Mouse (Mus musculus): Measurements from ENCODE around the gene Med15.

- no peak for TF ChIP-seq POLR2A (IDR thresholded peaks at IDR 0.05; ENCODE audit: control insufficient read depth, low read depth, low read length)
- no peak for TF ChIP-seq CTCF (IDR thresholded peaks at IDR 0.05; ENCODE audit: control insufficient read depth, insufficient read depth, insufficient replicate concordance, low read depth, low read length)
These were observed 67.1 kb downstream of the Med15 start for GRCm38 (mm10) chr16:17665568-17665967.

All from testis, adult 2 months (tissue).